Mouse (Mus musculus) embryonic fibroblast, embryonic 13.5 days (primary cell): ENCODE results near the gene Pacsin3.

Experiments used
- CTCF ChIP-seq: IDR thresholded peaks from 2 replicates; pipeline ENCODE4 v1.5.1; 2011; ENCODE audit warnings: mild to moderate bottlenecking, control low read depth, low read length, moderate library complexity, borderline replicate concordance; ENCODE audit not compliant: insufficient read depth
- POLR2A ChIP-seq: IDR thresholded peaks from 2 replicates; pipeline ENCODE4 v1.6.1; 2011; ENCODE audit warnings: low read depth, mild to moderate bottlenecking, control low read depth, low read length, moderate library complexity

DNA sequence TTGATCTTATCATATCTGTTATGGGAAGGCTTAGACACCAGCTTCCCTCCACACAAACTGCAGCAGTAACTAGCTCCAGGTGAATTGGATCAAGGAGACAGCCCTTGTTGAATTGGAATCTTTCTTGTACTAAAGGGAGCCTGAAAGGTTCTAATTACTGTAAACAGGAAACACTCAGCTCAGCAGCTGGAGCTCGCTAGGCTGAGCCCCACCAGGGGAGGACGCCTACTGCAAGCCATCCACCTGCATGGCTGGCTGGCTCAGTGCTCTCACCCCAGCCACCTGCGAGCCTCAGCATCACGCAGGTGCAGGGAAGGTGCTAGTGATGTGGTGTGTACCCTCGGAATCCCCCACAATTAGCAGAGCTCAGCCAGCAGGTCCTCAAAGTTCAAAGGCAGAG, 52.9 kb downstream of the Pacsin3 start:
- TF ChIP-seq CTCF = no peak
- TF ChIP-seq POLR2A = no peak
